Mouse (Mus musculus): ENCODE measurements around the gene Rsph3b.
A peak's percentile ranks its signal among the peaks of the same experiment; 100 is the strongest.
"Not testable (repeated sequence)": the region's sequence is repeated elsewhere in the genome, so short reads cannot be mapped to it uniquely, and the experiment has no call there.

Gene Rsph3b

GRCm38 (mm10) chr17:6958881-6959280 lies 10.4 kb upstream of the Rsph3b start:
- DNase-seq, result not testable (repeated sequence)

DNA sequence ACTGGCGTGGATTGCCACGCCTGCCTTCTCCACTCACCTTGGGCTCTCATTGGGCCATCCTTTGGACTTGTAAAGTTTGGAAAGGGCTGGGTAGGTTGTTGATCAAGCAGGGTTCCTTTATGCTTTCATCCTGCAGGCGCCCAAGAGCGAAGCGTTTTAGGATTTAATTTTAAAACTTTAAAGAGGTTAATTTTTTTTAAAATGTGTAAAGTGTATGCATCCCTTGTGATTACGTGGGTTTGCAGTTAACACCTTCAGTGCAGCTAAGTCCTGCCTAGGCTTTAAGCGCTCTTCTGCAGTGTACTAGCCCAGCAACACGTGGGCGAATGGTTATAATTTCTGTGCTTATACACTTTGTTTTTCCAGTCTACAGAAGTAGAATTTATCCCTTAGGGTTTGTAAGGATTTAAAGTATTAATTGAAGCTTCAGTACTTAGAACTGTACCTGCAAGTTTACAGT lies 317 bp upstream of the Rsph3b start:
- not testable (repeated sequence) for DNase-seq

GRCm38 (mm10) chr17:6947637-6947983 lies 872 bp downstream of the Rsph3b start:
- DNase-seq, result not testable (repeated sequence)

DNA sequence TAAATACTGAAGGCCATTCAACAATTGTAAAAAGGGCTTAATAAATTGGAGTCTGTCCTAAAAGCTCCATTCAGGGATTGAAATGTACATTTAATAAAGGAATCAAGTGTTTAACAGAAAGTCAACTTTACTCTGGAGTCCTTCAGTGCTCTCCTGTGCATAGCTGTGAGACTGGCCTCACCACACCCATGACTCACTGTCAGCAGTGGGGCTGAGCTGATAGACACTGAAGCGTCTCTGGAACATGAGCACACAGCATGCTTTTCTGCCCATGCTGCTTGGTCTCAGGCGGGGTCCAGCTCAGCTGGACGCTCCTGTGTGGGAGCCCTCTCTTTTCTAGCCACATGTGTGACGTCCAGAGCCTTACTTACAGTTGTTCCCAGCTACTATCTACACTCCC lies 5.9 kb downstream of the Rsph3b start:
- DNase-seq, result not testable (repeated sequence)

GRCm38 (mm10) chr17:6931625-6932024 lies 16.9 kb downstream of the Rsph3b start:
- not testable (repeated sequence) for DNase-seq

GRCm38 (mm10) chr17:6920351-6920894 lies 28.1 kb downstream of the Rsph3b start:
- DNase-seq, result not testable (repeated sequence)

GRCm38 (mm10) chr17:6919388-6919787 lies 29.1 kb downstream of the Rsph3b start:
- DNase-seq, result not testable (repeated sequence)

- DNase-seq, result not testable (repeated sequence)
These were observed 33.2 kb downstream of the Rsph3b start for GRCm38 (mm10) chr17:6915282-6915681.

GRCm38 (mm10) chr17:6914066-6914465 lies 34.4 kb downstream of the Rsph3b start:
- not testable (repeated sequence) for DNase-seq

DNA sequence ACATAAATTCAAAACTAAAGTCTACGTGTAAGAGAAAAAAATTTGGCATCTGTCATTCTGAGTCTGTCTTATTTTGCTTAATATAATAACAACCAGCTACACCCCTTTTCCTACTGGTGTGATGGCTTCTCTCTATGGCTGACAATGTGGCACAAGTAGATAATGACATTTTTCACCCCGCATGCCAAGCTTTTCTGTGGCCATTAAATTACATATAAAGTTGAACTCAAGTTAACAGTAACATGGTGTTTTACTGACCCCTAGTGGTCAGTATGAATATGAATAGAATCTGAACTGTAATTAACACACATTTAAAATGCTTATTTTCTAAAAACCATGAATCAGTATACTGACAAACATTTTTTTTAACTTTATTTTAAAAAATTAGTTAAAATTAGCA lies 48.1 kb downstream of the Rsph3b start:
- DNase-seq, result not testable (repeated sequence)

- DNase-seq, result not testable (repeated sequence)
These were observed 50.4 kb downstream of the Rsph3b start for GRCm38 (mm10) chr17:6897996-6898562.

DNA sequence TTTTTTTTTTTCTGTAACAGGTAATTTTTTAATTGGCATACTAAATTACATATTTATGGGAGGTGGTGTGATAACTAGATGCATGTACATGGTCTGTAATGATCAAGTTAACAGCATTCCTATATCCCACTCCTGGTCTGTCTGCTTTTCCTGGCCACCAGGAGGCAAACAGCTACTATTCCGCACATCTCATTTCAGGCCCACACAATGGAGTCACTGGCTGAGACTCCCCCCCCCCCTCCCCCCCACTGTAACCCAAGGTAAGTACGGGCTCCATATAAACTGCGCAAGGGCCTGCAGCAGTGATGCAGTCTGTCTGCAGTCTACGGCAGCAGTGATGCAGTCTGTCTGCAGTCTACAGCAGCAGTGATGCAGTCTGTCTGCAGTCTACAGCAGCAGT lies 51.7 kb downstream of the Rsph3b start:
- no peak for DNase-seq

DNA sequence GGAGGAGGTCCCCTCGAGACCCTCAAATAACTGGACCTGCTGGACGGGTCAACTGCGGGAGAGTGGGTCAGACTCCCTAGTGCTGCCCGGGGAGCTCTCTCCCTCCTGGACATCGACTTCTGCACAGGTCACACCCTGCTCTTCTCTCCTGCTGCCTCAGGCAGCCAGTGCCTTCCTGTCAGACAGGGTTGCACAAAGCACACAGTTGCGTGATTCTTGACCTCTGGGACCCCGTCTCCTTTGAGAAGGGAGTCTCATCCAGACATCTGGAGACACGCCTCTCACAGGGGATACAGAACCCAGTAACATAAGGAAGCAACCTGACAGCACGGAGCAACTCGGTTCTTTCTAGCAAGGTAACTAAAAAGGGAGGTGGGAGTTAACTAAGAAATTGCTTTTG lies 55.1 kb downstream of the Rsph3b start:
- no peak for DNase-seq

DNA sequence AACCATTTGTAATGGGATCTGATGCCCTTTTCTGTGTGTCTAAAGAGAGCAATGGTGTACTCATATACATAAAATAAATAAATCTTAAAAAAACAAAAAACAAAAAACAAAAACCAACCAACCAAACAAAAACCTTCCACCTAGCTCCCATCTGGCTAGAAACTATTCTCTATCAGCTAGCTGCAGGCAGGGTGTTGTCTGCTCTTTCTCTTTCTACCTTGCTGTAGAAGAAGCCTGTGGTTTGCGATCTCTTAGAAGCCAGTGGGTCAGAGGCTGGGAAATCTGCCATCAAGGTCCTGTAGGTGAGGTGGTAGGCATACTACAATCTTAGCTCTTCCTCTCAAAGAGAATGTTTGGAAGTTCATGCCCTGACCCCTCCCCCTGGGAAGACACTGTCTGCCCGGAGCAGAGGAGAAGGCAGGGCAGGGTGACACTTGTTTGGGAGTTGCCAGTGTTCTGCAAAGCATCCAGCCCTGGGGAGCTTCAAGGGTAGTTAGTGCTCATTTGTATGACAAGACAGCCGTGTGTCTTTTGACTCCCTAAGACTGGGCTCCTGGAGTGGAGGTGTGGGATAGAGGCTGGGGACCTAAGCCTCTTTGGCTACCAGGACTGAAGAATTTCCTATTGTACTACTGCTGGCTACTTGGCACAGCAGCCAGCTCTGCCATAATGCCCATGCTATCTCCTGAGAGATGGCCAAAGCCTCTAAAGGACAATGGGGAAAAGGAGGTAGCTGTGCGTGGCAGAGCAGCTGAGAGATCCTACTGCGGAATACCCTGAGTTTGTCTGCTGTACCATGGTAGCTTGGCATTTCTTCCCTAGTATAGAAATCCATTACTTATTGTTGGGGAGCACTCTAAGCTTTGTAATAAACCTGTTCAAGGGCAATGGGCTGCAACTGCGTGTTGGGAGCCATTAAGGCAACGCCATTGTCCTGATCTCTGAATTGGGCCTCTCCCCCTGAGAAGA lies 56.2 kb downstream of the Rsph3b start:
- DNase-seq, result no peak

- no peak for DNase-seq
These were observed 62.0 kb downstream of the Rsph3b start for GRCm38 (mm10) chr17:6886445-6886844.

DNA sequence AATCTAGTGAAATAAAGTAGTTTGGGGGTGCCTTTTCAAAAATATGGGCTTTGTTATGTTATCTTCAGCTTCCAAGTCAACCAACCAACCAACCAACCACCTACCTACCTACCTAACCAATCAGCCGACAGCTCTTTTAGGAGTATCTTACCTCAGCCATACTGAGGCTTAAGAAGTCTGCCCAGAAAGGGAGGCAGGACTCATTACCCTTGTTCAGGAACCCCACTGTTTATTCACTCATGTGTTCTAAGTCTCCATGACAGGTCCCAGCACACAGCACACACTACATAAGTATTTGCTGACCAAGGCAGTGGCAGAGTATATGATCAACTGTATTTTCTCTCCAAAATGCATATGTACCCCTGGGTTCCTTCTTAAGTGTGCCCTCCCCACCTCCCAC lies 64.0 kb downstream of the Rsph3b start:
- no peak for DNase-seq

DNA sequence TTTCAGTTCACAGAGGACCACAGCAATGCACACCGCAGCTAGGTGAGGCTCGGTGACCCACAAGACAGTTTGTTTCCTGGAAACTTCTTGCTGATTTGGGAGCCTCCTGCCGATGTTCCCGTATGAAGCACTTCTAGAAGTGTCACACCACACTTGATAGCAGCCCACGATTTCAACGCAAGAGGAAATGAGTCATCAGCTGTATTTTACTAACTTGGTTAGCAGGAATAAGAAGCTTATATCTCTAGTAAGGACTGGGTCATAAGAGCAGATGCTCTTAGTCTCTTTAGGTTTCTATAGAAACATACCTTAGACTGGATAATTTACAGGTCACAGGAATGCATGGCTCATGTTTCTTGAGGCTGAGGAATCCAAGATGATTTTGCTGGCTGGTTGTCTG lies 67.2 kb downstream of the Rsph3b start:
- DNase-seq, result no peak

GRCm38 (mm10) chr17:6871421-6871820 lies 77.1 kb downstream of the Rsph3b start:
- DNase-seq, result no peak

- no peak for DNase-seq
These were observed 79.7 kb downstream of the Rsph3b start for GRCm38 (mm10) chr17:6868810-6869209.

GRCm38 (mm10) chr17:6867740-6868139 lies 80.7 kb downstream of the Rsph3b start:
- DNase-seq, result peak; percentile 82

GRCm38 (mm10) chr17:6866576-6866975 lies 81.9 kb downstream of the Rsph3b start:
- DNase-seq, result peak; percentile 13

DNA sequence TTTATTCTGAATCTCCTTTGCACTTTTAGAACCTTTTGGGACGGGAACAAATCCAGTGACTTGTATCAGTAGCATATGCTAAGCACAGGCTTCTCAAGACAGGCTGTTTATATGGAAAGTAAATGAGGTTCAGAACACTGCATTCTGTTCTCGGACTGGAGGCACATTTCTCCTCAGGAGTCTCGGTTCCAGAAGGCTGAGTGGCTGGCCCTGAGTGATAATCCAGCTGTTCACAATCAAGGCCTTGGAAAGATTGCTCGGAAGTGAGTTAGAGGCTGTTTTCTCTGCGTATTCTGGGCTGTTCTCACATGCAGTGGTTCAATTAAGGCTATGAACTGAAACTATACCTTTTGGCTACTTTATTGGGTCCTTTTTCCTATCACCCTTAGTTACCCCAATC lies 82.9 kb downstream of the Rsph3b start:
- peak; percentile 19 for DNase-seq

- no peak for DNase-seq
These were observed 83.6 kb downstream of the Rsph3b start for GRCm38 (mm10) chr17:6864869-6865268.

DNA sequence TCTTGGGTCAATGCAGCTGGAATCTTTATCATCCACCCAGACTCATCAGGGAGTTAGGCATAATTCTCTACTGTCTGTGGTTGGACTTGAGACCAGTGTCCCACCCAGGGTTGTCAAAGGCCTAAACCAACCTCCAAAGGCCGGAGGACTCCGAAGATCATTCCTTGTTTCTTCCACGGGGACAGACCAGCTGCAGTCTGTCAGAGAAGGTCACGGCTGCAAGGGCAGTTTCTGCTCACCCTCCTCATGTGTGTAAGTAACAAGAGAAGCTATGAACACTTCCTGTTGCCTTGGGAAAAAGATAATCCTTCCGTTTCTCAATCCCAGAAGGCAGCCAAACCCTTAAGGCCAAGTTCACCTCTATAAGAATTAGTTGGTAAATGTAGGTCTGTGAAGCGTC lies 85.0 kb downstream of the Rsph3b start:
- DNase-seq, result peak; percentile 60
